Mouse (Mus musculus): ENCODE results near the gene Pla2g5. TPM values are rescaled to one million over a fixed set of nuclear protein-coding genes. Genes with fewer than 3 reads are reported as not detected.

Pla2g5 gene
- total RNA-seq, 4 experiments from 2014 or later, result 1.8 to 4.8 (median 3.0) TPM

DNA sequence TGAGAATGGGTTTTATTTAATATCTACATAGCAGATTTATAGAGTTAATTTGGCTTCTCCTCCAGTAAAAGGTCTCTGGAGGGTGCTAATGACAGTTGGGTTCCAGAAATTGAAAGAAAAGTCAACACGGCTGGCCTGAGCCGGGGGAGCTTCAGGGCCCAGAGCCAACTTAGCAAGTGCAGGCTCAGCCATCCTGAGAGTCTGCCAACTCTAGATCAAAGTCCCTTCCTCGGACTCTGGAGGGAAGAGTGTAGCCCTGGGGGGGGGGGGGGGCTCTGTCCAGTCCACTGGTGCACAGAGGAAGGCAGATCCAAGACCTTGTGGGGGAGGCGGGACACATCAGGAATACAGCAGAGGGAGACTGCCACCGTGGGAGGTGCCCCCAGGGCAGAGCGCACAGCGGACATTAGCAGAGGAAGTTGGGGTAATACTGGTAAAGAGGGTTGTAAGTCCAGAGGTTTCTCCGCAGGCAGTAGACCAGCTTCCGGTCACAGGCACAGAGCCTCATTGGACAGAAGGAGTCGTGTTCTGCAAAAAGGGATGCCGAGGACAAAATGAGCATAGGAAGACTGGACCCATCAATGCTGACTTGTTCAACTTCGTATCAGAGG lies 63.0 kb downstream of the Pla2g5 start:
- no peak for DNase-seq (ENCODE audit: low spot score in 2 of 2)

DNA sequence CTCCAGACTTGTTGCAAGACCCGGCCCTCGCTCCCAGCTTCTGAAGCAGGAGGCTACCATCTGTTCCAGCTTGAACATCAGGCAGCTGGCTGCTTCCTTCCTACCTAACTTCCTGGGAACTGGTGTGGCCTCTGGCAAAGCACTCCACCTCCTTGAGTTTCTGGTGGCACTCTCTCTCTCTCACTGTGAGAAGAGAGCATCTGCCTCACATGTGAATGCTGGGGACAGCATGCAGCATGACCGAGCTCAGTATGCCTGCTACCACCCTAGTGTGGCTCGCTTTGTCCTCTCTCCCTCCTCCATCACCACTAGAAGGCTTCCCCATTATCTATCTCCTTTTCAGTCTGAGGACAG lies 66.1 kb downstream of the Pla2g5 start:
- DNase-seq (ENCODE audit: low spot score in 2 of 2), result peak in 1 of 2 experiments; percentile 78

DNA sequence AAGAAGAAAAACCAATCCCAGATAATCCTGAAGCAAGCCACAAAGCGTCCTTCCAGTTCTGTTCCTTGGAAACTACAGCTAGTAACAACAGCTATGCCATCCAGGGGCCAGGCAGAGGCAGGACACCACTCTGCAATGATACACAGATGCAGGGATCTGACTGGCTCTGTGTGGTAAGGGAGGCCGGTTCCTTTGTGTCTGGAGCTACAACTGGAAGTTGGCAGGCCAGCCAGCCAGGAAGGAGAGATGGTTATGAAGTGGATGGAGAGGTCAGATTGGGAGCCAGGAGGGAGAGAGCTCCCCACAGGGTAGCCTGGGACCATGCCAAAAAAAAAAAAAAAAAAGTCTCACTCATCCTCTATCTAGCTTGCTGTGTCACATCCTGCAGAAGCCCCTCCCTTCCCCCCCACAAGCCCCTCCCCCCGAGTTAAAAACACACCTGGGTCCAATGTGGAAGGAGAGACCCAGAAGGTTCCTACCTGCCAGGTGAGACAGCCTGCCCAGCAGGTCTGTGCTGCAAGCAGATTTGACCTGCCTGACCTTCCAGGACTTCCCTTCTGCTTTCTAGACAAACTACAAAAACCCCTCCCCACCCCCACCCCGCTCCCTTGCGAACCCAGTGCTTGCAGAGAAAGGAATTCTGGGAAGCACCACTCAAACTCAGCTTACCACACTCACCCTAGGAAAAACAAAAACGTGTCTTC lies 66.6 kb downstream of the Pla2g5 start:
- DNase-seq (ENCODE audit: low spot score in 2 of 2), result no peak

DNA sequence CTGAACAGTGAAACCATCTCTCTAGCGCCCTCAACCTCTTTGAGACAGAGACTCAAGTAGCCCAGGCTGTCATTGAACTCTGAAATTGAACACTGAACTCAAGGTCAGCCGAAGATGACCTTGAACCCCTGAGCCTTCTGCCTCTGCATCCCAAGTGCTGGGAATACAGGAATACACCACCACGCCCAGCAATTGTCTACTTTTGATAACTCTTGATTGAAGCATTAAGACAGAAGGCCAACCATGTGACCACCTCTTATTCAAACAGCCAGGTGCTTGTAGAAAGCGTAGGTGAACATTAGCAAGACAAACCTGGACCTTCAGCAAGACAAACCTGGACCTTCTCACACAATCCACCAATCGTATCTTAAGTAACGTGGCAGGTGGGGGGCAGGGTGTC lies 68.9 kb downstream of the Pla2g5 start:
- no peak for DNase-seq (ENCODE audit: low spot score in 2 of 2)

DNA sequence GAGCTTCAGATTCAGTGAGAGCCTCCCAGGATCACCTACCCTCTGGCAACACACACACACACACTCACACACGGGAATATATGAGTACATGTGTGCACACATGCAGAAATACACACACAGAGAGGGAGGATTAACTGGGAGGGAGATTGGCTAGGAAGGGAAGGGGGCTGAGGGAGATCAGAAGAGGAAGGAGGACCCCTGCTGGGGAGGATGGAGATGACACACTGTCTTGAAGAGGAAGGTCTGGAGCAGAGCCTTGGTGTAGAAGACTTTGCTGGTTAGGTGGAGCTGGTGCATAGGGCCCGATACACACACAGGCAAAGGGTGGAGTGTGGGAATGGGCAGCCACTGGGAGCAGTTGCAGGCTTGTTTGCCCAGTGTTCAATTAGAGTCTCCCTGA lies 70.0 kb downstream of the Pla2g5 start:
- peak; percentile 37 to 47 for DNase-seq (ENCODE audit: low spot score in 2 of 2)

DNA sequence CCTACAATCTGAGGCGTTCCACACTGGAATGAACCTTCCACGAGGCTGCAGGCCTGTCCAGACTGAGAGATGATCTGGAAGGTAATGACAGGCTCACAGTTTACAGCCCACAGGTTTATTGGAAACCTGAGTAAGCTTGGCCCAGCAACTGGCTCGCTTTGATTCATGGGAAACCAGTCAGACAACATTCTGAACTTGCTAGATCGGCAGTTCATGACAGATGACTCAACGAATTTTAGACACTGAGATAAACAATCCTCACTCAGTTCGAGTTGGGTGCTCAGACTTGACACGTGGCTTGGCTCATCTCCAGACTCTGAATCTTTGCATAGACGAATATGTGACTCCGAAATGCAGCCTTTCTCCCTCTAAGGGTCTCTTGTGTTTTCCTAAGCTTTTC lies 70.7 kb downstream of the Pla2g5 start:
- no peak for DNase-seq (ENCODE audit: low spot score in 2 of 2)

DNA sequence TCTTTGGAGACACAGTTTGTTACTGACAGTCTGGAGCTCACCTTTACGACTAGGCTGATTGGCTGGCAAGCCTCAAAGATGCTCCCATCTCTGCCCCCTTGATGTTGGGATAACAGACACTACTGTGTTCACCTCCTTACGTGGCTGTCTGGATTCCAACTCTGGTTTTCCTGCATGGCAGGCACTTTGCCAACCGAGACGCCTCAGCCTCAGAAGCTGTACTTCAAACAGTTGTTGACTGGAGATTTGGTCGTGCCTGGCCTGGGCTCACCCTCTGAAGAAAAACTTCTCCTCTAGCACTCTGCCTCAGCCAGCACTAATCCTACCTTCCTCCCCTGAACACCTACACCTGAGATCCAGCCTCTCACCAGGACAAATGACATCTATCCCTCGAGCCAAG lies 71.8 kb downstream of the Pla2g5 start:
- no peak for DNase-seq (ENCODE audit: low spot score in 2 of 2)

DNA sequence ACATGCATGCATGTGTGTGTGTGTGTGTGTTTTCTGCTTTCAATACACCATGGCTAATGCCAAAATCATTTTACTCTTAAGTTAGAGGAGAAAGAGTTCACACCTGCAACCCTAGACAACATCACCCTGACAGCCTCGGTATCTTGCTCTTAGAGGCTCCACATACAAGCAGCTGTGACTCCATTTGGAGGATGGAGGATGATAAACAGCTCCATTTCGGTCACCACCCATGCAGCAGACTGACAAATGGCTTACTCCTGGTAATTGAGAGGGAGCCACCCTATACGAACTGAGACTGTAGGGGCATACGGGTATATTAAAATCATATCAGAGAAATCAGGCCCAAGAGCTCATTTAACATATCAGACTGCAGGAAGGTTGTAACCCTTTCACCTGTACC lies 74.9 kb downstream of the Pla2g5 start:
- DNase-seq (ENCODE audit: low spot score in 2 of 2), result no peak

DNA sequence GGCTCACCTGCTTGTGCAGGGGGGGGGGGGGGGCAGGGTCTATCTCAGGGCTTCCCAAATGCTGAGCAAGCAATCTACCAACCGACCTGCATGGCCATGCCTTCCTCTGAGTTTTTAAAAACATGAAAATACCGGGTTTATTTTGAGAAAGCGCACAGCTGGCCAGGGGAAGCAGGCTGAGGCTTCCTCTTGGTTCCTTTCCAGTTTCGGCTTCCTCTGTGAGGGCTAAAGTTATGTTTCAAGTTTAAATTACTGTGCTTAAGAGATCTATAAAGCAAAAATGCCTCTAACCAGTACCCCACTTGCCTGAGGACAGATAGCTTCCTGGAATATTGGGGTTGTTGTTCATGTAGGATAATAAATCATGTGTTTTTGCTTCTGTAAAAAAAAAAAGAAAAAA lies 77.1 kb downstream of the Pla2g5 start:
- DNase-seq (ENCODE audit: low spot score in 2 of 2), result no peak

DNA sequence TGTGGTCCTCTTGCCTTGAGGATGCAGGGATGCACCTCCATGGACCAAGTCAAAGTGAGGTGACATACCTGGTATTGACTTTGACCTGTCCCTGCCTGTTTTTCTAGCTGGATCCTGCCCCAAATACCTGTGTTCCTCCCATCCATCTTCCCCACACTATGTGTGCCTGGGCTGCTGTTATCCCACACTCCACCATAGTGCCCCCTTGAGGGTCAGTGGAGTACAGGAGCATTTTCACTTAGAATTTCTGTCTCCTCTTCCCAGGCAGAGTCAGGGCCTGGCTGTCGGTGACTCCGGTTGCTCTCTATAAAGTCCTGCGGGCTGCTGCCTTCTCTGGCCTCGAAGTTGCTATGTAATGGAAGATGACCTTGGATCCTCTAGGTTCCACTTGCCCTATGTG lies 77.6 kb downstream of the Pla2g5 start:
- DNase-seq (ENCODE audit: low spot score in 2 of 2), result no peak

DNA sequence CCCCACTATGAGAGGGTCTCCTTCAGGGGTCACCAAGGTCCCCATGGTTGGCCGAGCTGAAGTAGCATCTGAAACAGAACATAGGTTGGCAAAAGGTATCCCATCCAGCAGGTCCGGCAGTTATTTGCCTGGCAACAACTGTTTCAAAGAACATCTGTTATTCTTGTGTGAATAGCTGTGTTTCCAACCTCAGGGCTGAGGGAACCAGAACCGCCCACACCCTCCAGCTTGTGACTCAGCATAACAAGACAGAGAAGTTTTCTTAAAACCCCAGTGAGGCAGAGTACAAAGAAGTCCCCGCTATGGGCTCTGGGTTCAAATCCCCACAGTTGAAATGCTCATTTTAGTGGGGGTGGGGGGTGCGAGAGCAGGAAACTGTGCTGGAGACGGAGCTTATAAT lies 81.2 kb downstream of the Pla2g5 start:
- peak in 1 of 2 experiments; percentile 82 for DNase-seq (ENCODE audit: low spot score in 2 of 2)

DNA sequence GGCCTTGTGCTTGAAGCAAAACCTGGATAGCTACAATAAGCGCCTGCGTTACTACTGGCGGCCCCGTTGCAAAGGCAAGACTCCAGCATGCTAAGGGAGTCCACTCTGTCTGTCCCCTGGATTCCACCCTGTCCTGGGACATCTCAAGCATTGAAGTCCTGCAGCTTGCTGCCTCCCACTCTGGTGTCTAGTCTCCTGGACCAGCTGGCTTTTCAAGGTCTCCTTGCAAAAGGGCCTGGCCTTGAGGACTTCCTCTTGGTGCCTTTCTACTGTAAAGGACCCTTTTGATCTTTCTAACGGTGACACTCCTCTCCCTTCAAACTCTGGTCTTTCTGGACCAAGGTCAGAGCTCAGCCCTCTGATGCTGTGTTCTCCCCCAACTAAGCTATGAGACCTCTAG lies 83.0 kb downstream of the Pla2g5 start:
- DNase-seq (ENCODE audit: low spot score in 2 of 2), result no peak

DNA sequence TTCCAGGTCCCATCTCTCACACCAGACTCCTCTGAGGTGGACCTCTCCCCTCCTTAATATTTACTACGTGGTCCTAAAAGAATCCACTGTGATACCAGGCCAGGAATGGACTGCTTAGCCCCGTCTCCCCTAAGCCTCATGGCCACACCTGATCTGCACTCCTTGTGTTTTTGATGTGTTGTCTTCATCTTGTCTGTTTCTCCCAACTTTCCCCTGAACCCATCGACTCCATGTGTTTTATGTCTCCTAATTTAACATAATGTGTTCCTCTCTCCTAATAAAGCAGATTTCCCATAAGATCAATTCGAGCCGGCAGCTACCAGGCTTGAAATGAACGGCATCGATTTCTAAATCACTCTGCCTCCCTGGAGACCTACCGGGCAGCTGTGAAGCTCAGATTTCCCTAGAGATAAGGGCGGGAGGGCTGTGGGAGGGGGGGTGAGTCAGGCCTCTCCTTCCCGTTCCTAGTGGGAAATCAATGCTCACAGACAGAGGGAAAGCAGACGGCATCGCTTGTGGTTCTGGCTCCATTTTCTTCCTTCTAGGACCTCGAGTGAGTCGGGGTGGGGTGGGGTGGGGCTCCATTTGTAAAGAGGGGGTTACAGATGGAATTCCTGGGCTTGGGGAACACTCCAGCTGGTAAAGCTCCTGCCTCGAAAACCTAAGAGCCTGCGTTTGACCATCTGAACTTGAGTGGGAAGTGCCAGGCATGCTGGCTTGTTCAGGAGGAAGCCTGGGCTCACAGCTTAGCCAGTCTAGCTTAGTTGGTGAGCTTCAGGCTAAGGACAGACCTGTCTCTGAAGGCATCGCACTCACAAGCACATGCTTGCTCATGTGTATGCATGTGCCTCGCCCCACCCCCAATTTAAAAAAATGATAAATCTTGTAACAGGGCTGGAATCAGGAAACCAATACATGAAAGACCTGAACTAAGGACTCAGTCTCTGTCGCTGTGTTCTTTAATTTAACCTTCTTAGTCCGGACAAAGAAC lies 85.6 kb downstream of the Pla2g5 start:
- no peak for DNase-seq (ENCODE audit: low spot score in 2 of 2)

DNA sequence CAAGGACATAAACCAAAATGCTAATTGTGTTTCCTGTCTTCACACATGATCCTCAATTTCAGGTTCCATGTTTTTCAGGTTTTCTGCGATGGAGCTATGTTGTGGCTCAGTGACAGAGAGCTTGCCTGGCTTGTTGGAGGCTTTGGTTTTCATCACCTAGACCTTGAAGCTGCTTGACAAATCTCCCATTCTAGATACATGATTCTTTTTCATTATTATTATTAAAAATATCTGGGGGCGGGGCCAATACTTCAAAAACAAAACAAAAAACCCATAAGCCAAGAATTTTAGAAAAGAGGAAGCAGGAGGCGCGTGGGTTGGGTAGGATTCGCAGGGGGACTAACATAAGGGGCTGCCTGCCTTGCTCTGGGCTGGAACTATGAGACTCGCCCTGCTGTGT lies 87.8 kb downstream of the Pla2g5 start, which contains the start of gene Pla2g2d:
Gene Pla2g2d (plus strand): TSS at position 301 of the 400 bp plus-strand sequence.
- DNase-seq (ENCODE audit: low spot score in 2 of 2), result no peak

DNA sequence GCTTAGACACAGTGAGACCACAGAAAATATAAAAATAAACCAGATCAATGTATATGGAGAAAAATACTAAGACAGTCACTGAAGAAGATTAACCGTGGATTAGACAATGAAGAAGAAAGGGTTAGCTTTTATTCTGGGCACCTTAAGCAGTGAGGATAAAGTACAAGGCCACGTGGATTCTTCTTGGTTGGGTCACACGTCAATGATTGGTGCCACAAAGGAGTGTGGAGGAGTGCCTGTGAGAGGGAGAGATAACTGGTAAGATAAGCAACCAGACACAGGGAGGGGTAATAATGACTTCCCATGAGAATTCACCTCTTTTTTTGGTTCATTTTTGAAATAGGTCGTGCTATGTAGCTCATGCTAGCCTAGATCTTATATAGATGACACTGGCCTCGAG lies 90.9 kb downstream of the Pla2g5 start:
- DNase-seq (ENCODE audit: low spot score in 2 of 2), result no peak

DNA sequence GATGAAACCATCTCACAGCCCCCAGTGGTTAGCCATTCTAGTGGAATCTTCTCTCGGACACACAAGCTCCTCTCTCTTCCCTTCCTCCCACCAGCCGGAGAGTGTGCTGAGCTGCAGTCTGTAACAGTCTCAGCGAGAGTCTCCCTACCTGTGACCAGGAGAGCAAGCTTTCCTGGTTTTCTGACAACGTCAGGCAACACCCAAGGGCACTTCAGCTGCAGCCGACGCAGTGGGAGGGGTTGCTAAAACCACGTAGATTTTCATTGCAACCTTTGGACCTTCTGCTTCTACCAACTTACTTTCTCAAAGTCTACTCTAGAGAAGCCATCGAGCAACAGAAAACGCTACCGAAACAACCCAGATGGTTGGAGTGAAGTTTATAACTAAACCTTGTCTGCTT lies 91.3 kb downstream of the Pla2g5 start:
- no peak for DNase-seq (ENCODE audit: low spot score in 2 of 2)

DNA sequence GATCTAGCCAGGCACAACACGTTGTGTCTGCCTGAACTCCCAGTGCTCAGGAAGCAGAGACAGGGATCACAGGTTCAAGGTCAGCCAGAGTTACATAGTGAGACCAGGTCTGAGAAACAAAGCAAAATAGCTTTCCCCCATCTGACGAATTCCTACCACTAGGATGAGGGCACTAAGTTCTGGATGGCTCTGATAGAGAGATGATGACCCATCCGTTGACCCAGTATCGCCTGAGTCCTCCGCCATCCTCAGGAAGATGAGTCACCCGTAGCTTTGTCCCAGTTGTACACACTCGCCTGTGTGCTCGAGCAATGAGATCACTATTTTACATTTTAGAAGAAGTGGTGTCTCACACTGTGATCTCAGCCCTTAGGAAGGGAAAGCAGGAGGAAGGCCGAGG lies 101.0 kb downstream of the Pla2g5 start:
- no peak for DNase-seq (ENCODE audit: low spot score in 2 of 2)

DNA sequence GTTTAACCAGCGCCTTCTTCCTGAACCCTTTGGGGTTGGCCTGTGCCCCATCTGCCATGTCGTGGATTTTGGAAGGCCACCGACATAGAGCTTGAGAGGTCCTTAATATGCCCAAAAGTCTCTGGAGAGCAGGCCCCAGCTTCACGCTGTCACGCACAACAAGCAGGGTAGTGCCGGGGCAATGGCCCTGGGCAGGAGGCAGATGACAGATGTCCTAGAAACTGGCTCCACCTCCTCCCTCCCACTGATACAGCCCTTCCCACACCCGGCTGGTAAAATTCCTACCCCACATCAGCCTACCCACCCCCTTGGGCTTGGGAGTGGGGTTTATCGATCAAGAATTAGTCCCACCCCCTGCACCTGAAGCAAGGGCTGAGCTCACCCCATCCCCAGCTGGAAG lies 105.9 kb downstream of the Pla2g5 start, which contains the start of gene Pla2g2f:
Gene Pla2g2f (minus strand): TSS at position 211 of the 400 bp plus-strand sequence.
- DNase-seq (ENCODE audit: low spot score in 2 of 2), result no peak

DNA sequence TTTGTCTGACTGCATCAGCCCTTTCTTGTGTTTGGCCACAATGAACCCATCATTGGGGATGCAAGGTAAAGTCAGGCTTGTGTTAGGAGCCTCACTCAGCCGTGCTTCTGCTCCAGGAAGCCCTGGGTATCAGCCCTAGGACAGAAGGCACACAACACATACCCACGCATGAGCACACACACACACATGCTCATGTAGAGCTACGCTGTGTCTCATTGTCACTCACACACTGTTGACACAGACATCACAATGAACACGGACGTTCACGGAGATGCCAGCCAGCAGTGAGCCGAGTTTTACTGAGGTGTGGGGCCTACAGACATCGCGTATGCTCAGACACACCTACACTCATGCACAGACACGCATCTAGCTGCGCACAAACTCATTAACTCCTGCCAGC lies 107.3 kb downstream of the Pla2g5 start:
- DNase-seq (ENCODE audit: low spot score in 2 of 2), result no peak

DNA sequence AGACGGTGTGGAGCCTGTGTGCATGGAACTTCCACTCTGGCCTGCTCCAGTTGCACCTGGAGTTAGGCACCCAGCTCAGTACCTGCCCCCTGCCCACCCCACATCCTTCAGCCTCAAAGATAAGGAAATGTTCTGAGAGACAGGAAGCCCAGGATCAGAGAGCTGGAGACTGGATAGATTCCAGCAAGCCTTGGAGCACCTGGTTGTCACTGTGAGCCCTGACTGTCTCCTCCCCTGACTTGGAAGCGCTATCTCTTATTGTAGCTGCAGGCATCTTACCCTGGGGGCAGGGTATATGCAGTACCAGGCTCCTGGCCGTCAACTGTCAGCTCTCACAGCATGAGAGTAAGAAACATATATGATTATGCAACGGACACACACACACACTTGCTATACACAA lies 107.8 kb downstream of the Pla2g5 start:
- no peak for DNase-seq (ENCODE audit: low spot score in 2 of 2)

DNA sequence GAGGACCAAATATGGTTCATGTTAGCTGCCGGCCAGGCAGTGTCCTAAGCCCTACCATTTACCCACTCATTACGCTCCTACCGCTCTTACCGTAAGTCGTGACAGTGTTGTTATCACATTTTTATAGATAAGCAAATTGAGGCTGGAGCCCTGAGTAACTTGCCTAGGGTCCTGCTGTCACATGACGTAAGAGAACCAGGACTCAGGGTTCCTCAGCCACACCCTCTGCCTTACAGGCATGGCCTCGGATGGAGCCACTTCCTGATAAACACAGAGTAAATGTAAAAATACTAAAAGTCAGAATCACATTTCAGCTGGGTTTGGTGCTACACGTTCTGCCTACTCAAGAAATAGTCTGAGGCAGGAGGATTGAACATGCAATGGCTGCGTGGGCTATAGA lies 108.8 kb downstream of the Pla2g5 start:
- DNase-seq (ENCODE audit: low spot score in 2 of 2), result no peak

DNA sequence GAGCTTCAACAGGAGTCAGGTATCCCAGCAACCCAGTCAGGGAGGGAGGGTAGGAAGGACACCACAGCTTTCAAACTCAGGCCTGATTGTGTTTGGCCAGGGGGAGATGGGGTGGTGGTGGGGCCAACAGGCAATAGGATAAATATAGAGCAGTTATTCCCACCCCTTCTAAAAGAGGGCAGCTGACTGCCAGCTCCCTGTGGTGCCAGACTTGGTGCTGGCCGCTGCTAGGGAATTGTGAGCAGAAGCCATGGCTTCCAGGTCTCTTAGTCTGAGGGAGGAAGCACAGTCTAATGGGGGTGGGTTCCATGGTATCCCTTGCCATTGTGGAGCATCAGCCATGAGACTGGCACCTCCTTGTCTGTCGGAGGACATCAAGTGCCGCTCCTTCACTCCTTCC lies 109.7 kb downstream of the Pla2g5 start:
- DNase-seq (ENCODE audit: low spot score in 2 of 2), result no peak
